Mouse (Mus musculus): ENCODE results near the gene Ehmt2. TPM values are rescaled to one million over a fixed set of nuclear protein-coding genes. Genes with fewer than 3 reads are reported as not detected.

Ehmt2 gene
- polyA plus RNA-seq, 1 experiment from 2014 or later, result 35.2 TPM

DNA sequence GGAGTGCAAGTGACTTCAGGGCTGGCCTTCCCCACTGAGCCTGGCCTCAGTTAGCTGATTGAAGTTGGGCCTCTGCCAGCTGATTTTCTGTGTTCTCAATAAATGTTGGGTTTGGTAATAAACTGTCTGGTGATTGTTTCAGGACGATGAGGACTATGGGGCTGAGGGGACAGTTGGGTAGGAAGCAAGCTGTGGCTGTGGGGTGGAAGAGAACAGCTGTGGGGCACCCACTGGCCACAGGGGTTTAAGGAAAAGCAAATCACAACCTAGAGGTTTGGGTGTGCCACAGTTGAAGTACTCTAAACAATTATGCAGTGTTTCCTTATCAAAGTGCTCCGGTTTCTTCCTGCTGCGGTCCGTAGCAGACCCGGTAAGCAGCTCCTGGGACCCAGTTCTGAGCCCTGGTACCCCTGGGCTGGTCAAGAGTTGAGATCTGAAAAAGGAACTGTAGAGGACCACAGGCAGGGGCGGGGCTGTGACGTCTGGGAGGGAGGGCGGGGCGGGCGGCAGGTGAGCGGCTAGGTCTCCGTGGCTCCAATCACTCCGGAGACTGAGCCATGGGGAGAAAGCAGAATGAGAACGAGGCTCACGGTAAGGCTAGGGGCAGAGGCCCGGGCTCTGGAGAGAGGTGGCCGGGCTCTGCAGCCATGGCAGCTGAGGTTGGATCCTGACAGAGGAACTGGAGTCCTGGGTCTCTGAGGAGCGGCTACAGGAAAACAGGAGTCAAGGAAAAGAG lies 15.8 kb downstream of the Ehmt2 start, which contains the start of gene Slc44a4:
TSS of gene Slc44a4 (plus strand) at position 537 of the 736 bp plus-strand sequence.
- peaks cover 50% of the 10 kb centered on the region for H3K36me3 ChIP-seq (ENCODE audit: control insufficient read depth, insufficient read depth, low read length)
- H3K9ac ChIP-seq (ENCODE audit: low read length), result 0 out of 2 replicates have a peak within 1 kb of the TSS, but pooled peaks have one; percentile 34
- 38% methylated on average over 18 of the region's 18 CpGs for WGBS
- H3K9me3 ChIP-seq (ENCODE audit: control insufficient read depth, low read length), result no peaks in the 10 kb centered on the region
- ATAC-seq (ENCODE audit: insufficient number of reproducible peaks, insufficient read depth, low FRiP score, low read depth), result no peak
- H3K27me3 ChIP-seq (ENCODE audit: control insufficient read depth, insufficient read depth, low read length), result no peaks in the 10 kb centered on the region
- peaks cover 3 to 4% of the 10 kb centered on the region in 2 experiments; a peak in 1 of 4 replicates for H3K4me1 ChIP-seq (ENCODE audit: control insufficient read depth in 2 of 2, insufficient read depth in 2 of 2, low read length in 2 of 2)
- no peak within 1 kb of the TSS for H3K27ac ChIP-seq (replicated peaks in 1 of 2; ENCODE audit: control insufficient read depth in 1 of 2, insufficient read depth in 1 of 2, low read depth in 2 of 2, low read length in 2 of 2)
- H3K4me2 ChIP-seq (ENCODE audit: low read length), result peak within 1 kb of the TSS; percentile 35; the same call in 1 of the 2 replicates
- no peak within 1 kb of the TSS for H3K4me3 ChIP-seq (ENCODE audit: control insufficient read depth in 1 of 2, insufficient read depth in 1 of 2, low read depth in 1 of 2, low read length in 2 of 2)

DNA sequence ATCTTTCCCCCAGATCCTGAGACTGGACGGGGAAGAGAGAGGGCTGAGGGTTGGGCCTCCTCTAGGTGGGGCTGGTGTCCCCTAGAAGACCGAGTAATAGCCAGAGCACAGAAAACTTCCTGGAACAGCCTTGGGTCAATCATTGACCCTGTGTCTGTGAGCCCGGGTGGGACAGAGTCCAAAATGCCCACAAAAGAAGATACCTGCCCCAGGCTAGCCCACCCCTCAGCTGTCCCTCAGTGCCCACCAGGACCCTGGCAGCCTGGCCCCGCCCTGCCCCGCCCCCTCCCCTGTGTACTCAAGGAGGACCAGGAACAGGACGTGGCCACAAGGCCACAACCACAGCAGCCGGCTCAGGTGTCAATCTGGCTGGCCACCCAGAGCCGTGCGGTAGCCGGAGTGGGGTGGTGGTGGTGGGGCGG lies 17.2 kb downstream of the Ehmt2 start:
- H3K27ac ChIP-seq (replicated peaks in 1 of 2; ENCODE audit: control insufficient read depth in 1 of 2, insufficient read depth in 1 of 2, low read depth in 2 of 2, low read length in 2 of 2), result no peak overlapping the region
- H3K4me2 ChIP-seq (ENCODE audit: low read length), result peak overlapping the region; percentile 35; the same call in 1 of the 2 replicates
- H3K36me3 ChIP-seq (ENCODE audit: control insufficient read depth, insufficient read depth, low read length), result peaks cover 37% of the 10 kb centered on the region
- no peaks in the 10 kb centered on the region for H3K9me3 ChIP-seq (ENCODE audit: control insufficient read depth, low read length)
- peaks cover 3 to 4% of the 10 kb centered on the region in 2 experiments; a peak in 1 of 4 replicates for H3K4me1 ChIP-seq (ENCODE audit: control insufficient read depth in 2 of 2, insufficient read depth in 2 of 2, low read length in 2 of 2)
- H3K27me3 ChIP-seq (ENCODE audit: control insufficient read depth, insufficient read depth, low read length), result no peaks in the 10 kb centered on the region
- ATAC-seq (ENCODE audit: insufficient number of reproducible peaks, insufficient read depth, low FRiP score, low read depth), result no peak
- 18% methylated on average over 11 of the region's 11 CpGs for WGBS
- peak overlapping the region; percentile 34; the same call in 1 of the 2 replicates for H3K9ac ChIP-seq (ENCODE audit: low read length)
- no peak overlapping the region for H3K4me3 ChIP-seq (ENCODE audit: control insufficient read depth in 1 of 2, insufficient read depth in 1 of 2, low read depth in 1 of 2, low read length in 2 of 2)

DNA sequence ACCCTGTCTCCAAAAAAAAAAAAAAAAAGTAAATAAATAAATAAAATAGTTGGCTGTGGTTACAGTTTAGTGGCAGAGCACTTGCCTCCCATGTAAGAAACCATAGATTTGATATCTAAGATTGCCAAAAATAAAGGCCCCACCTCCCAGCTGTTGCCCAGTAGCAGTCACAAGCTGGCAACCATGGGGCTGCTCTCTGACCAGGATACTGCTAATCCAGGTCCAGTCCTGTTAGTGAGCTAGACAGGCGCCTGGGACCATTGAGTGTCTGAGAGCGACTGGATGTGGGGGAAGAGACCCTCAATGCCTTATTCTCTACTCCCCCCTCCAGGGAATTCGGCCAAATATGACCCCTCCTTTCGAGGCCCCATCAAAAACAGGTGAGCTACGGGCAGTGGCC lies 18.0 kb downstream of the Ehmt2 start:
- H3K9ac ChIP-seq (ENCODE audit: low read length), result no peak overlapping the region
- no peak overlapping the region for H3K27ac ChIP-seq (replicated peaks in 1 of 2; ENCODE audit: control insufficient read depth in 1 of 2, insufficient read depth in 1 of 2, low read depth in 2 of 2, low read length in 2 of 2)
- ATAC-seq (ENCODE audit: insufficient number of reproducible peaks, insufficient read depth, low FRiP score, low read depth), result no peak
- H3K27me3 ChIP-seq (ENCODE audit: control insufficient read depth, insufficient read depth, low read length), result no peaks in the 10 kb centered on the region
- no peak overlapping the region for H3K4me3 ChIP-seq (ENCODE audit: control insufficient read depth in 1 of 2, insufficient read depth in 1 of 2, low read depth in 1 of 2, low read length in 2 of 2)
- peaks cover 3 to 4% of the 10 kb centered on the region in 2 experiments; a peak in 1 of 4 replicates for H3K4me1 ChIP-seq (ENCODE audit: control insufficient read depth in 2 of 2, insufficient read depth in 2 of 2, low read length in 2 of 2)
- no peaks in the 10 kb centered on the region for H3K9me3 ChIP-seq (ENCODE audit: control insufficient read depth, low read length)
- WGBS, result 92% methylated on average over 5 of the region's 5 CpGs
- peaks cover 28% of the 10 kb centered on the region for H3K36me3 ChIP-seq (ENCODE audit: control insufficient read depth, insufficient read depth, low read length)
- H3K4me2 ChIP-seq (ENCODE audit: low read length), result no peak overlapping the region

DNA sequence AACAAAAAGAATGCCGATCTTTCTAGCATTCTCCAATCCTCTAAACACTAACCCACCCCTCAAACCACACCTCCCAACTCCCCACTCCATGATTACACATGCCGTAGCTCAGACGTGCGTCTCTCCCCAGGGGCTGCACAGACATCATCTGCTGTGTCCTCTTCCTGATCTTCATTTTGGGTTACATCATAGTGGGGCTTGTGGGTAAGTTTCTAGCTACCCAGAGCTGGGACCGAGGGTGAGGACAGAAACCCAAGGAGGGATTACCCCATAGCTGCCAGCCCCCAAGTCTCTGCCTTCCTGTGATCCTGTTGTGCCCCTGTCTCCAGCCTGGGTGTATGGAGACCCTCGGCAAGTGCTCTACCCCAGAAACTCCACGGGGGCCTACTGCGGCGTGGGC lies 18.9 kb downstream of the Ehmt2 start:
- H3K27me3 ChIP-seq (ENCODE audit: control insufficient read depth, insufficient read depth, low read length), result no peaks in the 10 kb centered on the region
- H3K36me3 ChIP-seq (ENCODE audit: control insufficient read depth, insufficient read depth, low read length), result peaks cover 19% of the 10 kb centered on the region
- WGBS, result 56% methylated on average over 9 of the region's 9 CpGs
- no peak overlapping the region for H3K27ac ChIP-seq (replicated peaks in 1 of 2; ENCODE audit: control insufficient read depth in 1 of 2, insufficient read depth in 1 of 2, low read depth in 2 of 2, low read length in 2 of 2)
- H3K4me2 ChIP-seq (ENCODE audit: low read length), result no peak overlapping the region
- no peaks in the 10 kb centered on the region for H3K9me3 ChIP-seq (ENCODE audit: control insufficient read depth, low read length)
- ATAC-seq (ENCODE audit: insufficient number of reproducible peaks, insufficient read depth, low FRiP score, low read depth), result no peak
- H3K9ac ChIP-seq (ENCODE audit: low read length), result no peak overlapping the region
- H3K4me3 ChIP-seq (ENCODE audit: control insufficient read depth in 1 of 2, insufficient read depth in 1 of 2, low read depth in 1 of 2, low read length in 2 of 2), result no peak overlapping the region
- H3K4me1 ChIP-seq (ENCODE audit: control insufficient read depth in 2 of 2, insufficient read depth in 2 of 2, low read length in 2 of 2), result peaks cover 3 to 4% of the 10 kb centered on the region in 2 experiments; a peak in 1 of 4 replicates

DNA sequence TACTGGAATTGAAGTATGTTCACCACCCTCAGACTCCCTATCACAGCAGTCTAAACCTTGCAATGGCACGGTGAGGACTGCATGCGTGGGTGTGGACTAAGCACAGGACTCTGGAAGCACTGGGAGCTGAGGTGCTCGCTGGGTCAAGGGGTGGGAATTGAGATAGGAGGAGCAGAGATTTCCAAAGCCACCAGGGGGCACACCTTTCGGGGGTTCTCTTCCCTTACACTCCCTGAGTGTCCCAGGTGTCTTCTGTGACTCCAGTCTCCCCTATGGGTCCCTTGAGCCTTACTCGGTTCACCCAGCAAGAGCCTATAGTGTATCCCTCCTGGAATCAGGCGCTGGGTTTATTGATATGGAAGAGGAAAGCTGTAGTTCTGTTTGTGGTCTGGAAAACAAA lies 24.7 kb downstream of the Ehmt2 start:
- WGBS, result 48% methylated on average over 6 of the region's 6 CpGs
- H3K36me3 ChIP-seq (ENCODE audit: control insufficient read depth, insufficient read depth, low read length), result no peaks in the 10 kb centered on the region

DNA sequence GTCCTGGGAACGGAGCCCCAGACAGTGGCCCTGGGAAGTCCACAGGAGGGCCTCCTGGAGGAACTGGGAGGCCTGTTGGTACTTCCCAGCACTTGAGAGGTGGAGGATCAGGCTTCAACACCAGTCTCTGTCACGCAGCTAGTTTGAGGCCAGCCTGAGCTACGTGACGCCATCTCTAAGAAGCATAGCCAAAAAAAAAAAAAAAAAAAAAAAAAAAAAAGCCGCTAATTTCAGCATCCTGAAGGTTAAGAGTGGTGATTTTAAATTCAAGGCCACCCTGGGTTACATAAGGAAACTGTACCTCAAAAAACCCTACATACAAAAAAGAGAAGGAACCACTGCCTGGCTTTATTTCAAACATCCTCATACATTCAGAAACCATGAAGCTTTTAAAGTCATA lies 26.0 kb downstream of the Ehmt2 start:
- H3K9me3 ChIP-seq (ENCODE audit: control insufficient read depth, low read length), result no peaks in the 10 kb centered on the region
- 59% methylated on average over 5 of the region's 5 CpGs for WGBS
- no peaks in the 10 kb centered on the region for H3K36me3 ChIP-seq (ENCODE audit: control insufficient read depth, insufficient read depth, low read length)
- no peak overlapping the region for H3K9ac ChIP-seq (ENCODE audit: low read length)
- peaks cover 0 to 2% of the 10 kb centered on the region in 2 experiments; a peak in 1 of 4 replicates for H3K4me1 ChIP-seq (ENCODE audit: control insufficient read depth in 2 of 2, insufficient read depth in 2 of 2, low read length in 2 of 2)
- no peak for ATAC-seq (ENCODE audit: insufficient number of reproducible peaks, insufficient read depth, low FRiP score, low read depth)
- no peak overlapping the region for H3K4me3 ChIP-seq (ENCODE audit: control insufficient read depth in 1 of 2, insufficient read depth in 1 of 2, low read depth in 1 of 2, low read length in 2 of 2)
- H3K27me3 ChIP-seq (ENCODE audit: control insufficient read depth, insufficient read depth, low read length), result no peaks in the 10 kb centered on the region
- no peak overlapping the region for H3K27ac ChIP-seq (replicated peaks in 1 of 2; ENCODE audit: control insufficient read depth in 1 of 2, insufficient read depth in 1 of 2, low read depth in 2 of 2, low read length in 2 of 2)
- H3K4me2 ChIP-seq (ENCODE audit: low read length), result no peak overlapping the region

More for the DNA sequence above, 24.7 kb downstream of the Ehmt2 start:
- Histone ChIP-seq H3K27ac (replicated peaks in 1 of 2; ENCODE audit: control insufficient read depth in 1 of 2, insufficient read depth in 1 of 2, low read depth in 2 of 2, low read length in 2 of 2) (no peak overlapping the region), H3K4me3 (ENCODE audit: control insufficient read depth in 1 of 2, insufficient read depth in 1 of 2, low read depth in 1 of 2, low read length in 2 of 2) (no peak overlapping the region), H3K4me1 (ENCODE audit: control insufficient read depth in 2 of 2, insufficient read depth in 2 of 2, low read length in 2 of 2) (no peaks in the 10 kb centered on the region), H3K9ac (ENCODE audit: low read length) (no peak overlapping the region), H3K27me3 (ENCODE audit: control insufficient read depth, insufficient read depth, low read length) (no peaks in the 10 kb centered on the region), H3K9me3 (ENCODE audit: control insufficient read depth, low read length) (no peaks in the 10 kb centered on the region), H3K4me2 (ENCODE audit: low read length) (no peak overlapping the region)
- ATAC-seq (ENCODE audit: insufficient number of reproducible peaks, insufficient read depth, low FRiP score, low read depth), result no peak

DNA sequence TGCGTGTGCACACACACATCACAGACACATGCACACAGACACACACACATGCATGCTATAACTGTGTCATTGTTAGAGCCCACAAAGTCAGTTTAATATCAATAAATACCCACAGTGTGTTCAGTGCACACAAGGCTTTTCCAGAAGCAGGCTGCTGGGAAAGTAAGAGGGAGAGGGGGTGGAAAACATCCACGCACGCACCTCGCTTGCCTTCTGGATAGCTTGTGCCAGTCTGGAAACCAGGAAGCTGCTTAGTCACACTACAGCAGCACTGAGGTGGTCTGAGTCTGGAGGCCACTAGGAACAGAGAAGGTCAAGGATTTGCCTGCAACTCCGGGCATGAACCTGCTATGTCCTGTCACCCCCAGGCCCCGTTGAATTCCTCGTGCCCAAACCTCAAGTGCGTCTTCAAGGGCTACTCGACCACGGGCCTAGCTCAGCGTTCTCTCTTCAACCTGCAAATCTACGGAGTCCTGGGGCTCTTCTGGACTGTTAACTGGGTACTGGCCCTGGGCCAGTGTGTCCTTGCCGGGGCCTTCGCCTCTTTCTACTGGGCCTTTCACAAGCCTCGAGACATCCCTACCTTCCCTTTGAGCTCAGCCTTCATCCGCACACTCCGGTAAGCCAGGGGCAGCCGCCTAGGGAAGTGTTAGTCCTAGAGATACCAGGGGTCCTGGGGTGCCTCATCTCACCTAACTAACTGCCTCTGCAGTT lies 29.2 kb downstream of the Ehmt2 start:
- no peak overlapping the region for H3K4me3 ChIP-seq (ENCODE audit: control insufficient read depth in 1 of 2, insufficient read depth in 1 of 2, low read depth in 1 of 2, low read length in 2 of 2)
- H3K4me1 ChIP-seq (ENCODE audit: control insufficient read depth in 2 of 2, insufficient read depth in 2 of 2, low read length in 2 of 2), result peaks cover 8 to 10% of the 10 kb centered on the region in 2 experiments; a peak in 3 of 4 replicates
- WGBS, result 75% methylated on average over 18 of the region's 18 CpGs
- 0 out of 2 replicates have a peak, but pooled peaks cover under 1% of the 10 kb centered on the region for H3K36me3 ChIP-seq (ENCODE audit: control insufficient read depth, insufficient read depth, low read length)
- H3K4me2 ChIP-seq (ENCODE audit: low read length), result no peak overlapping the region
- H3K27ac ChIP-seq (replicated peaks in 1 of 2; ENCODE audit: control insufficient read depth in 1 of 2, insufficient read depth in 1 of 2, low read depth in 2 of 2, low read length in 2 of 2), result no peak overlapping the region
- no peaks in the 10 kb centered on the region for H3K27me3 ChIP-seq (ENCODE audit: control insufficient read depth, insufficient read depth, low read length)
- H3K9me3 ChIP-seq (ENCODE audit: control insufficient read depth, low read length), result no peaks in the 10 kb centered on the region
- no peak overlapping the region for H3K9ac ChIP-seq (ENCODE audit: low read length)
- ATAC-seq (ENCODE audit: insufficient number of reproducible peaks, insufficient read depth, low FRiP score, low read depth), result no peak
